Mouse (Mus musculus) Muller cell, postnatal 12 days (primary cell): ENCODE measurements at regions not wholly inside any gene's neighbourhood (a gene's known extent, or its start where the extent isn't known, plus 50 kb on each side); places are given as distances from the start of the nearest gene placed in this dataset.
"Not testable (repeated sequence)": the region's sequence is repeated elsewhere in the genome, so short reads cannot be mapped to it uniquely, and the experiment has no call there.

Experiments used
- DNase-seq: peaks from one replicate; pipeline ENCODE4 v3.0.0-alpha.2; 2015; ENCODE audit errors: inconsistent ontology term

DNA sequence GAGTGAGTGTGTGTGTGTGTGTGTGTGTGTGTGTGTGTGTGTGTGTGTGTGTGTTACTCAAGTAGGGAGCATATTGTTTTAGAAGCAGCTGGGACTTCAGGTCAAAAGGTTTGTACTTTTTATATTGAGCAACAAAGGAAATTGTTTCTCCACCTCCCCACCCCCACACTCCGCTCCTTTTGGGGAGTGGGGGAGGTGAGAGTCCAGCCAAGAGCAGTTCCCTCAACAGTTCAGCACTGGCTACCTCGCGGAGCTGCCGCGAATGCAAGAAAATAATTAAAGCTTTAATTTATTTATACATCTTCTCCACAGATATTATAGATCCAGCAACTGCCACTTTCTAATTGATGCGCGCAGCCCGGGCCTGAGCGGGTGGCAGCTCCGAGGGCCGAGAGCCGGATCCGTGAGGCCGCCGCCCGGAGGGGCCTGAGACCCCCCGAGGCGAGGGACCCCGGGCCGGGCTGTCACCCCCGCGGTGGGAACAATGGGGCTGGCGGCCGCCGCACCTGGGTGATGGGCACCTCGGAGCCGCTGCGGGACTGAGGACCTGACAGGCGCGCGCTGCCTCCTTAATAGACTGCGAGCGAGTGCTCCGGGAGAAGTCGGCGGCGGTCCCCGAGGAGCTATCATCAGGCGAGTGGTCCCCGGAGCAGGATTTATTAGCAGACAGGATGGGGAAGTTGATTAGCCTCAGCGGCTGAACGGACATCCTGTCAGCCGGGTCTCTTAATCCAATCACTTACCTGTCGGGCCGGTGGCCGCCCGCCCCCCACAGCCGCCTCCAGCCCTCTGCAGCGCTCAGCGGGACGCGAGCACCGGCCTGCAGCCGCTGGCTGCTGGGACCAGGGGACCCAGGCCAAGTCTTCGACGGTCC is 124.4 kb downstream of the Melk start:
- DNase-seq: peak; percentile 17

DNA sequence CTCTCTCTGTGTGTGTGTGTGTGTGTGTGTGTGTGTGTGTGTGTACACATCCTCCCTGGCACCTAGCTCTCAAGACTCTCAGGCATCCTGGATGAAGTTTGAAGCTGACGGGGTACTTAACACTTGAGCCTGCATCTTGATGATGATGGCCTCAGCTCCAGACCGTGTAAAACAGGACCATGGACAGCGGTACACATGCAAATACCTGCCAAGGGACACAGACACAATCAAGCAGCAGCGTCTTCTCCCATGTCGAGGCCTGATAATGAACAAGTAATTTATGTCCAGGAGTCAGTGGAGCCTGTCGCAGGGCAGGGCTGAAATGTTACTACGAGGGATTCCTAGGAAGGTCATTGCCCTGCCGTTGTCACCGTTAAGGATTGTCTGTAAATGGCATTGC is 133.9 kb downstream of the Melk start:
- DNase-seq: peak; percentile 28

DNA sequence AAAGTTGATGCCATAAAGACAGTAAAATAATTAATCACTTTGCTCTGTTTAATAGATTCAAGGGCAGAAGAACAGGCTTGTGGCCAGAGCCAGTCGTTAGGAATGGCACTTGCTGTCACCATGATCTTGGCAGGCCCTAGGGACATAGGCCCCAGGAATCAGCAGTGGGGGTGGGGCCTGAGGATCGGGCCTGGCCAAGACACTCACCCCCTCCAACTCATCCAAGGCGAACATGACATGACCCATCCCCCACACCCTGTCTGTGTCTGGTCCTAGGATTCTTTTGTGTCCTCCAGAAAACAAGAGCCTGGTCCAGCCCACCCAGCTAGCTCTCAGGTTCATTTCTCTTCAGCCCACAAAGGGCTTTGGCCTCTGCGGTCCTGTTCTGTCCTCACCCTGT is 144.8 kb downstream of the Melk start:
- peak; percentile 16 for DNase-seq

DNA sequence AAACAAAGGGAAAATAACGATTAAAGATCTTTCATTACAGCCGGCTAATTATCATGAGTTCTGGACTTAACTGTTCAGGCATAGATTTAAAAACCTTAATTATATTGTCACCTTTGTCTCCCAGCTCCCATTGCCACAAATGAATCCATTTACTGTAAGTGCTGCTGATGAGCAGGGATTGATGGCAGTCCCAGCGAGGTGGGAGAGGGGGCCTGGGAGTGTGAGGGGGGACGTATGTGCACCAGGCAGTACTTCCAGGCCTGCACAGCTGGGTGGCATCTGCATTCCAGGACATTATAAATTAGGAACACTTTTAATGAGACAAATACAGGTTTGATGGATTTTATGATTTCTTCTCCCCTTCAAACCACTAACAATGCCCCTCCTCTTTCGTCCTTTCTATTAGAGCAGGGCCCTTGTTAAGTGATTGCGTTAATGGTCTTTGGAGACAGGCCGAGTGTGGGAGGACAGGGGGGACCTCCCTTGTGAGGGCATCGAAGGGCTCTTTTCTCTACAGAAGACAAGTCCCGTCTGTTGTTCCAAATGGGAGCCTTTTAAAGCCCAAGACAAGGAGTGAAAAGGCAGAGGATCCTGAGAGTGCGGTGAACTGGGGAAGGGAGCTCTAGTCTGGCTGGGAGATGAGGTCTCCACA is 150.3 kb downstream of the Melk start:
- no peak for DNase-seq

DNA sequence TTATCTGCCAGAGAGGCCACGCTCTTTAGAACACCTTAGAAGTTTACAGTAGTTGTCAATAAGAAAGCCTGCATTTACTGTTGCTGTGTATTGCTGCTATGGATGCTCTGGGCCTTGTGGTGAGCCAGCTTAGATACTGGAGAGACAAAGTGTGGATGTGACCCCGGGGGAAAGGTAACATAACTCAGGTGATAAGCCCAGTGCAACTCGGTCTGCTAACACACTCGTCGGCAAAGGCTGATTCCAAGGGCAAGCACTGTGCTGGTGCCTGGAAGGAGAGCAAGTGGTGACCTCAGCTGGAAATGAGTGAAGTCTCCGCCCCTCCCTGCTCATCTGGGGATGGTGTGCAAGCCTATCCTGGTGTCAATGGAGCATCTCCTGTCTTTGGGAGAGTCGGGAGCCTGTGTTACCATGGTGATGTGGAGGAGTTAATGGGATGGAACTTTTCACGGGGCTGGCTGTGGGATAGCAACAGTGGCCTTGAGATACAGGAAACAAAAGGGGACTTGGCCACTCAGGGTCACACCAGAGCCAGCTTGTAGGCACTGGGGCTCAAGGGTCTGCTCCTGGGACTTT is 151.5 kb downstream of the Melk start:
- DNase-seq: no peak

DNA sequence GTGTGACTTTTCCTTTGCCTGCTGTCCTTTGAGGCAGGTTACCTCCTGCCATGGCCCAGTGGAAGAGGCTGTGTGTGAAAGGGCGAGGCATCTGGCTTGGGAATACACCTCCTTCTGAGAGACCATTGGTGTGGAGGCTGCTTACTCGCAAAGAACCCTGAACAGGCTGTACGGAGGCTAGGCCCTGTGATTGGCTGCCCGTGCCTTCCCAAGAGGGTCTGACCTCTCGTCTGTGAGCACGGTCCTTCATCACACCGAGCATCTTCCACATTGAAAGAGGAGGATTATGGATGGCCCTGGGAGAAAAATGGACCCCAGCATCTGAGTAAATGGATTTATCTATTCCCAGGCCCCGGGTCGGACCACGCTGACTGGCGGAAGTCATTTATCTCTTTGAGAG is 152.9 kb downstream of the Melk start:
- no peak for DNase-seq

DNA sequence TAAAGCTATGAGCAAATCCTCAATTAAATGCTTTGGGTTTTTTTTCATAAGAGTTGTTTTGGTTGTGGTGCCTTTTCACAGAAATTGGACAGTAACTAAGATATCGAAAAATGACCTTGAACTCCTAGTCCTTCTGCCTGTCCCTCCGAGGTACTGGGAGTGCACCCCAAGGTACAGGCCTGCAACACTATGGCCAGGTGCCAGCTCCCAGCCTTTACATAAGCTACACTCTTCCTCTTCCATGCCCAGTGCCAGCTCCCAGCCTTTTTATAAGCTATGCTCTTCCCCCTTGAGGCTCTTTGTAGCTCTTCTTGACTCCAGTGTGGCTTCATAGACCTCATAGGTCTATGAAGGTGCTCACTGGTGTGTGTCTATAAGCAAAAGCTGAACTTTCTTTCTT is 155.2 kb downstream of the Melk start:
- DNase-seq: no peak

DNA sequence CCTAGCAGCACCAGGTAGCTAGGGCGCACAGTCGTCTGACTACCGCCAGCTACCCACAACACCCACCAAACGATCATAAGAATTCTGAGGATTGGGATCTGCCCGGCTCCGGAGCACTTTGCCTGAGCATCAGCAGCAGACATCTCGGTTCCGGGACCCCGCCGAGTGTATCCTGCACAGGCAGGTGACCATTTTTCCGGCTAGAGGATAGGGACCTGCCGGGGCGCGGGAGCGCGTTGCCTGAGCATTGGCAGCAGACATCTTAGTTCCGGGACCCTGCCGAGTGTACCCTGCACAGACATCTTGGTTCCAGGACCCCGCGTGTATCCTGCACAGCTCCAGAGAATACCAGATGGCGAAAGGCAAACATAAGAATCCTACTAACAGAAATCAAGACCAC is 172.8 kb downstream of the Melk start:
- DNase-seq: not testable (repeated sequence)
